Mouse (Mus musculus): Measurements from ENCODE around the gene Hnf4a. TPM values are rescaled to one million over a fixed set of nuclear protein-coding genes. Genes with fewer than 3 reads are reported as not detected.

Gene Hnf4a
- total and polyA plus RNA-seq, 3 experiments, result not detected

- H3K27ac ChIP-seq (ENCODE audit: insufficient read depth, low read depth), result no peak overlapping the region
These were observed 45.9 kb downstream of the Hnf4a start for GRCm38 (mm10) chr2:163552518-163552929.

GRCm38 (mm10) chr2:163554425-163554982, 47.9 kb downstream of the Hnf4a start:
- H3K36me3 ChIP-seq (replicated peaks in 1 of 2; ENCODE audit: control insufficient read depth in 1 of 2, insufficient read depth in 1 of 2, low read length in 1 of 2), result no peaks in the 10 kb centered on the region
- dilution Hi-C loops (cut with MboI; ENCODE audit: extremely low pct_ligation_motif_present, extremely low pct_unique_long_range_greater_than_20kb, low sequenced_read_pairs), result no loop called here
- TF ChIP-seq POLR2A (IDR thresholded peaks at IDR 0.05; ENCODE audit: low read depth, low read length), result no peak
- TF ChIP-seq USF2 (conservative IDR thresholded peaks at IDR 0.05; ENCODE audit: low read depth, low read length), result no peak
- TF ChIP-seq ZNF384 (IDR thresholded peaks at IDR 0.05; ENCODE audit: low read depth, low read length), result no peak
- no peak for TF ChIP-seq MXI1 (IDR thresholded peaks at IDR 0.05; ENCODE audit: low read depth, low read length)
- TF ChIP-seq HCFC1 (IDR thresholded peaks at IDR 0.05; ENCODE audit: low read depth, low read length), result no peak
- no peak for TF ChIP-seq ZMIZ1 (IDR thresholded peaks at IDR 0.05; ENCODE audit: low read depth, low read length)
- no peak for TF ChIP-seq MAZ (IDR thresholded peaks at IDR 0.05; ENCODE audit: low read depth, low read length)
- TF ChIP-seq BHLHE40 (IDR thresholded peaks at IDR 0.05; ENCODE audit: low read depth, low read length), result no peak
- no peak for TF ChIP-seq TCF12 (IDR thresholded peaks at IDR 0.05; ENCODE audit: low read depth, low read length)
- no peak for TF ChIP-seq MEF2A (IDR thresholded peaks at IDR 0.05; ENCODE audit: borderline replicate concordance, low read depth, low read length)
- TF ChIP-seq SIN3A (IDR thresholded peaks at IDR 0.05; ENCODE audit: low read length), result no peak
- TF ChIP-seq MAFK (IDR thresholded peaks at IDR 0.05; ENCODE audit: insufficient replicate concordance, low read length), result no peak
- no peak for TF ChIP-seq RAD21 (IDR thresholded peaks at IDR 0.05; ENCODE audit: low read depth, low read length)
- TF ChIP-seq TBP (conservative IDR thresholded peaks at IDR 0.05; ENCODE audit: low read depth, low read length), result no peak
- H3K4me3 ChIP-seq (replicated peaks in 1 of 3; ENCODE audit: low read depth in 2 of 3, low read length in 2 of 3, poor library complexity in 1 of 3), result no peak overlapping the region
- no peaks in the 10 kb centered on the region for H3K4me1 ChIP-seq (ENCODE audit: control insufficient read depth in 1 of 2, insufficient read depth in 2 of 2)
- H3K4me2 ChIP-seq (ENCODE audit: insufficient read depth, low read depth, poor library complexity, severe bottlenecking), result no peak overlapping the region
- no peak overlapping the region for H3K27ac ChIP-seq (ENCODE audit: insufficient read depth, low read depth)
- H3K79me2 ChIP-seq (replicated peaks; ENCODE audit: control insufficient read depth, extremely low read depth, insufficient read depth, poor library complexity, severe bottlenecking), result no peaks in the 10 kb centered on the region
- no peak overlapping the region for H3K9ac ChIP-seq (ENCODE audit: insufficient read depth, low read depth)
- in situ Hi-C loops (cut with MboI; ENCODE audit: low pct_ligation_motif_present, low pct_unique_long_range_greater_than_20kb, low sequenced_read_pairs), result no loop called here
- DNase-seq (ENCODE audit: extremely low read depth), result no peak
- no peaks in the 10 kb centered on the region for H3K9me3 ChIP-seq (replicated peaks; ENCODE audit: low read length)
- peaks cover 89% of the 10 kb centered on the region for H3K27me3 ChIP-seq (replicated peaks)

More at GRCm38 (mm10) chr2:163552518-163552929, 45.9 kb downstream of the Hnf4a start:
- no peaks in the 10 kb centered on the region for H3K36me3 ChIP-seq (replicated peaks in 1 of 2; ENCODE audit: control insufficient read depth in 1 of 2, insufficient read depth in 1 of 2, low read length in 1 of 2)
- H3K4me3 ChIP-seq (replicated peaks in 1 of 3; ENCODE audit: low read depth in 2 of 3, low read length in 2 of 3, poor library complexity in 1 of 3), result no peak overlapping the region
- no peaks in the 10 kb centered on the region for H3K4me1 ChIP-seq (ENCODE audit: control insufficient read depth in 1 of 2, insufficient read depth in 2 of 2)
- no peak overlapping the region for H3K4me2 ChIP-seq (ENCODE audit: insufficient read depth, low read depth, poor library complexity, severe bottlenecking)
- no peaks in the 10 kb centered on the region for H3K79me2 ChIP-seq (replicated peaks; ENCODE audit: control insufficient read depth, extremely low read depth, insufficient read depth, poor library complexity, severe bottlenecking)
- DNase-seq (ENCODE audit: extremely low read depth), result no peak
- H3K9ac ChIP-seq (ENCODE audit: insufficient read depth, low read depth), result no peak overlapping the region
- H3K9me3 ChIP-seq (replicated peaks; ENCODE audit: low read length), result no peaks in the 10 kb centered on the region
- dilution Hi-C loops (cut with MboI; ENCODE audit: extremely low pct_ligation_motif_present, extremely low pct_unique_long_range_greater_than_20kb, low sequenced_read_pairs), result no loop called here
- TF ChIP-seq ZNF384 (IDR thresholded peaks at IDR 0.05; ENCODE audit: low read depth, low read length) (no peak), MXI1 (IDR thresholded peaks at IDR 0.05; ENCODE audit: low read depth, low read length) (no peak), RAD21 (IDR thresholded peaks at IDR 0.05; ENCODE audit: low read depth, low read length) (no peak), ZMIZ1 (IDR thresholded peaks at IDR 0.05; ENCODE audit: low read depth, low read length) (no peak), KAT2A (IDR thresholded peaks at IDR 0.05; ENCODE audit: insufficient replicate concordance, low read length) (no peak), TBP (conservative IDR thresholded peaks at IDR 0.05; ENCODE audit: low read depth, low read length) (no peak), SIN3A (IDR thresholded peaks at IDR 0.05; ENCODE audit: low read length) (no peak), MAX (IDR thresholded peaks at IDR 0.05; ENCODE audit: low read length) (no peak), MYC (IDR thresholded peaks at IDR 0.05; ENCODE audit: low read depth, low read length) (no peak), UBTF (IDR thresholded peaks at IDR 0.05; ENCODE audit: low read depth, low read length) (no peak), CTCF (conservative IDR thresholded peaks at IDR 0.05 in 1 of 2, IDR thresholded peaks at IDR 0.05 in 1 of 2; ENCODE audit: low read depth in 2 of 2, low read length in 2 of 2) (no peak), ZC3H11A (IDR thresholded peaks at IDR 0.05; ENCODE audit: low read depth, low read length) (no peak), ETS1 (conservative IDR thresholded peaks at IDR 0.05; ENCODE audit: low read depth, low read length) (no peak)
- peaks cover 88% of the 10 kb centered on the region for H3K27me3 ChIP-seq (replicated peaks)
- in situ Hi-C loops (cut with MboI; ENCODE audit: low pct_ligation_motif_present, low pct_unique_long_range_greater_than_20kb, low sequenced_read_pairs), result no loop called here
